ENCODE assay signal across 16 mouse cellular contexts in the genomic region with DNA sequence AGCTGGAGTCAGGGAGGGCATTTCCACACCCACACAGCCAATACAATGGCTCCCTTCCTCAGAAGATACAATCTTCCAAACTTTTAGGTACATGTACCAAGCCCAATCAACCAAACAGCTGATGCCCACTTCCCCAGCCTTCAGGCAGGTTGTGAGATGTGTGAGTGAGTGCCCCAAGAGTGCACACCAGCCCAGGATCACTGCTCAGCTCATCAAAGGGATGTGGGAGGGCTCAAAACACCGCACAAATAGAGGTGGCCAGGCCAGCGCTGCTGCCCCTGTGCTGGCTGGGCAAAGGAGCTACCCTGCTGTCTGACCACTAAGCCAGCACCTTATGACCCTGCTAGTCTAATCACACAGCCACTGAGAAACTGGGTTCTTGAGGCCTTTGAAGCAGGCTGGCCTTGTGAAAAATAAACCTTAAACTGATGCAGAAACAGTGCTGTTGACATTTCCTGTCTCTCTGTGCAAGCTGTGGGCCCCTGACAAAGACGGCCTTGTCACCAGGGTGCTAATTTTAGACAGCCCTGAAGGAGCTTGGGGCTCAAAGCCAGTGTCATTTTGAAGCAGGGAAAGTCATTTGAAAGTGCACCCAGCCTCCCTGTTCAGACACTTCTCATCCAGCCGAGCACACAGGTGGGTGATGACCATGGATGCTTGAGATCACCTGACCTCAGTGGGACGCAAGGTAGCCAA. TPM values are rescaled to one million over a fixed set of nuclear protein-coding genes. Genes with fewer than 3 reads are reported as not detected.
DNase-seq lines count a peak whose midpoint lies in the region; ATAC-seq lines count a peak whose summit lies in the region.
"Had no signal": no experiment of that assay in that cellular context is flagged by ENCODE, and none has a peak within 500 bp of the region (broad histone marks: within the 10 kb centered on the region; RNA-seq: fewer than 3 reads in every experiment).

No protein-coding gene starts in this region.

- no peak overlapping the region for H3K27ac ChIP-seq in embryonic facial prominence, embryonic 14.5 days (replicated peaks; ENCODE audit: low read depth, low read length)
- H3K27ac ChIP-seq in embryonic facial prominence, embryonic 10.5 days (replicated peaks) = no peak overlapping the region
- H3K27ac ChIP-seq in heart, embryonic 15.5 days = peak overlapping the region; percentile 92
- H3K27ac ChIP-seq in kidney, embryonic 14.5 days (ENCODE audit: low read depth, low read length) = no peak overlapping the region
- H3K27ac ChIP-seq: embryonic facial prominence, embryonic 13.5 days; neural tube, embryonic 12.5 days had no signal

- 0 out of 2 replicates have a peak overlapping the region, but pooled peaks have one; percentile 5 for H3K9ac ChIP-seq in embryonic facial prominence, embryonic 14.5 days (ENCODE audit: low read depth, low read length)
- no peak overlapping the region for H3K9ac ChIP-seq in heart, embryonic 15.5 days
- H3K9ac ChIP-seq in kidney, embryonic 14.5 days (ENCODE audit: low read depth, low read length) = no peak overlapping the region
- H3K9ac ChIP-seq: embryonic facial prominence, embryonic 13.5 days; neural tube, embryonic 12.5 days had no signal

- no peaks in the 10 kb centered on the region for H3K36me3 ChIP-seq in embryonic facial prominence, embryonic 14.5 days (ENCODE audit: control insufficient read depth, insufficient read depth, low read length)
- no peaks in the 10 kb centered on the region for H3K36me3 ChIP-seq in embryonic facial prominence, embryonic 10.5 days (replicated peaks)
- no peaks in the 10 kb centered on the region for H3K36me3 ChIP-seq in heart, embryonic 15.5 days
- H3K36me3 ChIP-seq in megakaryocyte, embryonic 14.5 days (replicated peaks; ENCODE audit: low read length) = peaks cover 59% of the 10 kb centered on the region
- no peaks in the 10 kb centered on the region; the same call in 1 of the 2 replicates for H3K36me3 ChIP-seq in kidney, embryonic 14.5 days (ENCODE audit: control insufficient read depth, insufficient read depth, low read length)
- H3K36me3 ChIP-seq: embryonic facial prominence, embryonic 13.5 days; neural tube, embryonic 12.5 days had no signal

- H3K4me3 ChIP-seq in embryonic facial prominence, embryonic 14.5 days (ENCODE audit: low read depth, low read length) = no peak overlapping the region
- H3K4me3 ChIP-seq in embryonic facial prominence, embryonic 10.5 days = no peak overlapping the region
- no peak overlapping the region for H3K4me3 ChIP-seq in heart, embryonic 15.5 days
- H3K4me3 ChIP-seq in megakaryocyte, embryonic 14.5 days (replicated peaks) = peak overlapping the region; percentile 82
- no peak overlapping the region for H3K4me3 ChIP-seq in kidney, embryonic 14.5 days (ENCODE audit: low read length)
- H3K4me3 ChIP-seq: embryonic facial prominence, embryonic 13.5 days; neural tube, embryonic 12.5 days had no signal

- no peak overlapping the region for H3K4me2 ChIP-seq in embryonic facial prominence, embryonic 14.5 days (ENCODE audit: low read depth, low read length)
- H3K4me2 ChIP-seq in heart, embryonic 15.5 days = no peak overlapping the region
- no peak overlapping the region for H3K4me2 ChIP-seq in kidney, embryonic 14.5 days (replicated peaks; ENCODE audit: low read depth, low read length)
- H3K4me2 ChIP-seq: embryonic facial prominence, embryonic 13.5 days; neural tube, embryonic 12.5 days had no signal

- H3K9me3 ChIP-seq in embryonic facial prominence, embryonic 14.5 days (ENCODE audit: control insufficient read depth, low read length) = no peaks in the 10 kb centered on the region
- no peaks in the 10 kb centered on the region for H3K9me3 ChIP-seq in embryonic facial prominence, embryonic 10.5 days
- H3K9me3 ChIP-seq in heart, embryonic 15.5 days (replicated peaks) = no peaks in the 10 kb centered on the region
- H3K9me3 ChIP-seq in megakaryocyte, embryonic 14.5 days = no peaks in the 10 kb centered on the region
- no peaks in the 10 kb centered on the region for H3K9me3 ChIP-seq in kidney, embryonic 14.5 days (ENCODE audit: control insufficient read depth, low read length)
- H3K9me3 ChIP-seq: embryonic facial prominence, embryonic 13.5 days; neural tube, embryonic 12.5 days had no signal

- ATAC-seq in embryonic facial prominence, embryonic 14.5 days (ENCODE audit: low read depth) = no peak
- ATAC-seq in heart, embryonic 15.5 days (replicated peaks; ENCODE audit: insufficient number of reproducible peaks, insufficient read depth, low FRiP score, low read depth) = no peak
- no peak for ATAC-seq in kidney, embryonic 14.5 days (ENCODE audit: low FRiP score, low TSS enrichment)
- ATAC-seq: forebrain, embryonic 16.5 days had no signal

- no peaks in the 10 kb centered on the region for H3K4me1 ChIP-seq in embryonic facial prominence, embryonic 14.5 days (ENCODE audit: control insufficient read depth, insufficient read depth, low read length)
- H3K4me1 ChIP-seq in embryonic facial prominence, embryonic 10.5 days = peaks cover 8% of the 10 kb centered on the region
- H3K4me1 ChIP-seq in heart, embryonic 15.5 days (replicated peaks) = peaks cover 67% of the 10 kb centered on the region
- H3K4me1 ChIP-seq in megakaryocyte, embryonic 14.5 days = peaks cover 79% of the 10 kb centered on the region
- H3K4me1 ChIP-seq in kidney, embryonic 14.5 days (ENCODE audit: control insufficient read depth, insufficient read depth, low read length) = no peaks in the 10 kb centered on the region
- H3K4me1 ChIP-seq: embryonic facial prominence, embryonic 13.5 days; neural tube, embryonic 12.5 days had no signal

- 29% methylated on average over 5 of the region's 5 CpGs for WGBS in embryonic facial prominence, embryonic 14.5 days
- 47% methylated on average over 5 of the region's 5 CpGs for WGBS in embryonic facial prominence, embryonic 10.5 days
- 18% methylated on average over 5 of the region's 5 CpGs for WGBS in heart, embryonic 15.5 days
- WGBS in kidney, embryonic 14.5 days = 30% methylated on average over 5 of the region's 5 CpGs

- H3K27me3 ChIP-seq in embryonic facial prominence, embryonic 14.5 days (replicated peaks; ENCODE audit: control insufficient read depth, insufficient read depth, low read length) = no peaks in the 10 kb centered on the region
- no peaks in the 10 kb centered on the region for H3K27me3 ChIP-seq in embryonic facial prominence, embryonic 10.5 days (replicated peaks; ENCODE audit: low read depth, poor library complexity, severe bottlenecking)
- H3K27me3 ChIP-seq in heart, embryonic 15.5 days = no peaks in the 10 kb centered on the region
- peaks cover 4% of the 10 kb centered on the region for H3K27me3 ChIP-seq in megakaryocyte, embryonic 14.5 days (replicated peaks)
- H3K27me3 ChIP-seq in kidney, embryonic 14.5 days (ENCODE audit: control insufficient read depth, insufficient read depth, low read length) = no peaks in the 10 kb centered on the region
- H3K27me3 ChIP-seq: embryonic facial prominence, embryonic 13.5 days; neural tube, embryonic 12.5 days had no signal

- DNase-seq in embryonic facial prominence, embryonic 14.5 days (ENCODE audit: low spot score) = no peak
- no peak for DNase-seq in embryonic facial prominence, embryonic 10.5 days (ENCODE audit: low spot score)
- peak; percentile 64 for DNase-seq in CD4-positive, CD25-positive, alpha-beta regulatory T cell, adult 2 months (ENCODE audit: low read depth, low spot score)
- no peak for DNase-seq in cerebellum, adult 8-10 months
- DNase-seq in yolk sac, embryonic 10.5 days (ENCODE audit: low spot score) = no peak
- DNase-seq: adrenal gland, postnatal 25 days; cerebellum, adult 11-12 months; kidney, adult 2 months; right cerebral cortex, adult 18-20 months had no signal

RNA-seq across cellular contexts. Expression of a gene that starts 33.7 kb away (rescaled TPM):
- polyA plus RNA-seq in embryonic facial prominence, embryonic 14.5 days (2014; fragmentation: Nextera tagmentation; extraction: Ambion mirVana) = 2.1 and 3.9 TPM in 2 replicates
- 0.25 and 0.87 TPM in 2 replicates for polyA plus RNA-seq in embryonic facial prominence, embryonic 10.5 days (2016; fragmentation: Nextera tagmentation; extraction: Ambion mirVana)
- polyA plus RNA-seq in heart, embryonic 15.5 days (2015; fragmentation: Nextera tagmentation; extraction: Ambion mirVana) = 0.60 and 6.5 TPM in 2 replicates
- polyA plus RNA-seq in megakaryocyte, embryonic 14.5 days (2012; ENCODE audit: insufficient read depth, low replicate concordance) = not detected in 2 replicates
- not detected in 2 replicates for polyA plus RNA-seq in kidney, embryonic 14.5 days (2014; fragmentation: Nextera tagmentation; extraction: Ambion mirVana)
- polyA plus RNA-seq: forebrain, embryonic 16.5 days; liver, adult 2 months had no signal

RNA-seq across cellular contexts. Expression of a gene that starts 49.4 kb away (rescaled TPM):
- 10.2 and 10.7 TPM in 2 replicates for polyA plus RNA-seq in embryonic facial prominence, embryonic 14.5 days (2014; fragmentation: Nextera tagmentation; extraction: Ambion mirVana)
- polyA plus RNA-seq in embryonic facial prominence, embryonic 10.5 days (2016; fragmentation: Nextera tagmentation; extraction: Ambion mirVana) = 1.5 and 2.9 TPM in 2 replicates
- polyA plus RNA-seq in heart, embryonic 15.5 days (2015; fragmentation: Nextera tagmentation; extraction: Ambion mirVana) = 18.7 and 21.4 TPM in 2 replicates
- 505 and 531 TPM in 2 replicates for polyA plus RNA-seq in megakaryocyte, embryonic 14.5 days (2012; ENCODE audit: insufficient read depth, low replicate concordance)
- 17.6 and 29.9 TPM in 2 replicates for polyA plus RNA-seq in kidney, embryonic 14.5 days (2014; fragmentation: Nextera tagmentation; extraction: Ambion mirVana)

RNA-seq across cellular contexts. Expression of a gene that starts 56.4 kb away (rescaled TPM):
- polyA plus RNA-seq in embryonic facial prominence, embryonic 14.5 days (2014; fragmentation: Nextera tagmentation; extraction: Ambion mirVana) = 0.31 and 0.35 TPM in 2 replicates
- 0.06 and 0.10 TPM in 2 replicates for polyA plus RNA-seq in embryonic facial prominence, embryonic 10.5 days (2016; fragmentation: Nextera tagmentation; extraction: Ambion mirVana)
- polyA plus RNA-seq in heart, embryonic 15.5 days (2015; fragmentation: Nextera tagmentation; extraction: Ambion mirVana) = 0.39 and 0.67 TPM in 2 replicates
- polyA plus RNA-seq in megakaryocyte, embryonic 14.5 days (2012; ENCODE audit: insufficient read depth, low replicate concordance) = not detected in 2 replicates
- polyA plus RNA-seq in kidney, embryonic 14.5 days (2014; fragmentation: Nextera tagmentation; extraction: Ambion mirVana) = not detected in 2 replicates
- polyA plus RNA-seq: liver, adult 2 months had no signal

Comparison
In these comparisons a context has a peak if more than half of its experiments do, and no peak if none do; other contexts are left out.
1. RNA of a gene that starts 49.4 kb away (polyA plus RNA-seq): 505 to 531 TPM in megakaryocyte, embryonic 14.5 days; 17.6 to 29.9 TPM in kidney, embryonic 14.5 days, 18.7 to 21.4 TPM in heart, embryonic 15.5 days, 10.2 to 10.7 TPM in embryonic facial prominence, embryonic 14.5 days and 1.5 to 2.9 TPM in embryonic facial prominence, embryonic 10.5 days; every median in the first group is over 10 times any median in the second.